Mouse (Mus musculus) thymus, adult 2 months (tissue): ENCODE data around the gene Cntnap2.

Experiments
- CTCF ChIP-seq: fragments of 200-500 bp; IDR thresholded peaks from 2 replicates; pipeline ENCODE4 v1.5.1; 2012; ENCODE audit warnings: mild to moderate bottlenecking, control low read depth, low read length, moderate library complexity, borderline replicate concordance; ENCODE audit not compliant: control insufficient read depth, poor library complexity, insufficient read depth; ENCODE audit errors: extremely low read depth
- POLR2A ChIP-seq: fragments of 200-500 bp; IDR thresholded peaks from 2 replicates; pipeline ENCODE4 v1.6.1; 2012; ENCODE audit warnings: mild to moderate bottlenecking, low read length, control low read depth, moderate library complexity; ENCODE audit not compliant: control insufficient read depth, poor library complexity, insufficient read depth; ENCODE audit errors: extremely low read depth

DNA sequence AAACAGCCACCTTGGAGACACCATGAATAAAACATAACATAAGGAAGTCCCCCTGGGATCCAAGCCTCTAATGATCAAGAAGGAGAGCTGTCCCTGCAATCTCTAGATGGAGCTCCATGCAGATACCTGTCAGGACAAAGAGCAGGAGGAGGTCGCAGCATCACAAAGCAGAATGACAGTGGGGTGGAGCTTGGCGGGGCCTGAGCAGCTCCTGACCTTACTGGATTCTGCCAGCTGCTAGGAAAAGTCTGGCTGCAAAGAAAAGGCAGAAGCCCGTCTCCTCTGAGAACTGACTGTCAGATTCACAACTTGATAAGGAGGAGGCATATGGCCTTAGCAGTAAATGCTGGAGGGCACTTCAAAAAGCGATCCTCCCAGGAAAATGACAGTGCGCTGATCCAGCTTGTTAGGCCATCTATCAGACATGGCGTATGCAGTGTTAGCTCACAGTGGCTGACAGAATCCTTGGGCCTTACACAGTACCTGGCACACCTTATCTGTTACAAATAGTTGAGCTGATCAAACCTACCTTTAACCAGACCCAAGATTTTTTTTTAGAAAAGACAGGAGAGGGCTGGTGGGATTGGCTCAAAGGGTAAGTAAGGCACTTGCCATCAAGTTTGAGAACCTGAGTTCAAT, 2050.5 kb downstream of the Cntnap2 start:
- no peak for TF ChIP-seq CTCF
- no peak for TF ChIP-seq POLR2A
